Mouse (Mus musculus) heart, embryonic 11.5 days (tissue): Measurements from ENCODE around the gene Cox8b. TPM values are rescaled to one million over a fixed set of nuclear protein-coding genes. Genes with fewer than 3 reads are reported as not detected.
"Not testable (repeated sequence)": the region's sequence is repeated elsewhere in the genome, so short reads cannot be mapped to it uniquely, and the experiment has no call there.

ENCODE experiments used
- ATAC-seq: fragments of 200-750 bp; cut with Nextera tagmentation; replicated peaks from 2 replicates; pipeline ENCODE4 v1.8.0; 2017; ENCODE audit warnings: moderate library complexity; ENCODE audit not compliant: insufficient number of reproducible peaks, low FRiP score, low TSS enrichment
- H3K27ac ChIP-seq: fragments of 300-500 bp; sonication (generic); 2 replicates; pipeline ENCODE4 v1.5.1; 2014; ENCODE audit warnings: mild to moderate bottlenecking, low read depth, low read length
- H3K27me3 ChIP-seq: fragments of 300-500 bp; sonication (generic); 2 replicates; pipeline ENCODE4 v1.6.1; 2014; ENCODE audit warnings: mild to moderate bottlenecking, low read length, mixed read lengths; ENCODE audit not compliant: control insufficient read depth, insufficient read depth
- H3K36me3 ChIP-seq: fragments of 300-500 bp; sonication (generic); 2 replicates; pipeline ENCODE4 v1.6.1; 2014; ENCODE audit warnings: mild to moderate bottlenecking, low read length, moderate library complexity, mixed read lengths; ENCODE audit not compliant: control insufficient read depth, insufficient read depth
- H3K4me1 ChIP-seq: fragments of 300-500 bp; sonication (generic); 2 replicates; pipeline ENCODE4 v1.6.1; 2014; ENCODE audit warnings: low read length; ENCODE audit not compliant: control insufficient read depth, insufficient read depth
- H3K4me2 ChIP-seq: fragments of 300-500 bp; sonication (generic); 2 replicates; pipeline ENCODE4 v1.6.1; 2014; ENCODE audit warnings: mild to moderate bottlenecking, moderate library complexity
- H3K4me3 ChIP-seq: fragments of 300-500 bp; sonication (generic); 2 replicates; pipeline ENCODE4 v1.5.1; 2014; ENCODE audit warnings: low read depth, low read length
- H3K9ac ChIP-seq: fragments of 300-500 bp; sonication (generic); 2 replicates; pipeline ENCODE4 v1.6.1; 2014; ENCODE audit warnings: mild to moderate bottlenecking, low read depth, low read length, moderate library complexity
- H3K9me3 ChIP-seq: fragments of 300-500 bp; sonication (generic); replicated peaks from 2 replicates; pipeline ENCODE4 v1.6.1; 2016; ENCODE audit warnings: low read length; ENCODE audit not compliant: control insufficient read depth
- WGBS: fragments of 180-500 bp; shearing (Covaris S2); extraction: QIAGEN DNeasy Blood & Tissue Kit; methylation state at CpG from one replicate; pipeline ENCODE4 v1.1.7; 2014; ENCODE audit not compliant: insufficient replicate concordance; 5-methylcytosine and 5-hydroxymethylcytosine counted together
- polyA plus RNA-seq: library from polyadenylated mRNA; unstranded; fragments of >200 nt; fragmentation: Nextera tagmentation; extraction: Ambion mirVana; gene quantifications from 2 replicates; pipeline ENCODE4 v1.2.1, GENCODE M21; 2014

Gene Cox8b
- polyA plus RNA-seq, 1 experiment from 2014 or later: 69.2 TPM

DNA sequence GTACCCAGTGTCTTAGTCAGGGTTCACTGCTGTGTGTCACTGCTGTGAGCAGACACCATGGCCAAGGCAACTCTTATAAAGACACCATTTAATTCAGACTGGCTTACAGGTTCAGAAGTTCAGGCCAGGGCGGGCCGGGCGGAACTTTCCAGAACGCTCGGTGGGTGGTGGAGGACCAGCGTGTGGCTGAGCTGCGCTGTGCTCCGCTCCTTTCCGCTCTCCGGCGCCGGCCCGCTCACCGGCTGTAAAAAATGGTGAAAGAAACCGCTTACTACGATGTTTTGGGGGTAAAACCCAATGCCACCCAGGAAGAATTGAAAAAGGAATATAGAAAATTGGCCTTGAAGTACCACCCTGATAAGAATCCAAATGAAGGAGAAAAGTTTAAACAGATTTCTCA lies 9.6 kb downstream of the Cox8b start:
- H3K27ac ChIP-seq, H3K4me1 ChIP-seq, H3K4me3 ChIP-seq, ATAC-seq, H3K9me3 ChIP-seq, H3K9ac ChIP-seq, H3K4me2 ChIP-seq, H3K27me3 ChIP-seq: not testable (repeated sequence)
- 95% methylated on average over 16 of the region's 16 CpGs for WGBS
- H3K36me3 ChIP-seq: peaks cover 20% of the 10 kb centered on the region

GRCm38 (mm10) chr7:140882469-140882803 lies 17.8 kb downstream of the Cox8b start:
- Histone ChIP-seq H3K4me2 (peak overlapping the region; percentile 78), H3K27me3 (no peaks in the 10 kb centered on the region), H3K4me3 (peak overlapping the region; percentile 72), H3K27ac (peak overlapping the region; percentile 87; the same call in 1 of the 2 replicates), H3K9ac (peak overlapping the region; percentile 72), H3K9me3 (no peaks in the 10 kb centered on the region), H3K4me1 (peaks cover 7% of the 10 kb centered on the region; the same call in 1 of the 2 replicates), H3K36me3 (0 out of 2 replicates have a peak, but pooled peaks cover 3% of the 10 kb centered on the region)
- under 1% methylated on average over 12 of the region's 12 CpGs for WGBS
- peak; percentile 29; the same call in 1 of the 2 replicates for ATAC-seq

DNA sequence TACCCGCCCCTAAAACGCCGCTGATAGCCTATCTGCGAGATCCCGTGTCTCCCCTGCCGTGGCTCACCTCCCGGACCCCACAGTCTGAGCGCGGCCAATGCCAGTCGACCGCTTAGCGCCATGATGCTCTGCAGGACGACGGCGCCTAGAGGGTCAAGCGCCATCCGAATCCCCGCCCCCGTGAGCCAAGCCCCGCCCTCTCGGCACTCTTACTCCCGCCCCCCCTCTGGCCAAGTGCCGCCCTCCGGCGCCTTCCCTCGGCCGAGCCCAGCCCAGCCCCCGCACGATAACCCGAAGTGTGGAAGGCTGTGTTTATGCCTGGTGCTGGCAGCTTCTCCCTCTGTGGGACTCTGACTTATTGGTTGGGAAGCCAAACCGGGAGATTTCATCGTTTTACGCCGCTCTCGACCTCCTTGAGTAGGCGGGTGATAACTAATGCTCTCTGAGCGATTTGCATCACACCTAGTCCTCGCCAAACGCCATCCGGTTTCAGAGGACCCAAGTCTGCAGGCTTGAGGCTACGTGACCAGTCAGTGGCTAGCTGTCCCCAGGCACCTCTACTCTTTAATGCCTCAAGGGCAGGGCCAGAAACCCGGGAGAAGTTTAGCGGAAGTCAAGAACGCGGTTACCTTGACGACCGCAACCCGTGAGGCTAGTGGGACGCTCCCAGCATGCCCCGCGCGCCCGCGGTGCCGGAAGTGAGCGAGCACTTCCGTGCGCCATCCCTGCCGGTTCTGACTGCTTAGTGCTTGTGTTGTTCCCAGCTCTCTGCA lies 18.4 kb downstream of the Cox8b start, which contains the start of the genes Psmd13 and Sirt3:
TSS of gene Psmd13 (plus strand) at position 273 of the 773 bp plus-strand sequence.
TSS of gene Sirt3 (minus strand) at position 614 of the 773 bp plus-strand sequence.
- ATAC-seq: peak; percentile 97
- H3K9ac ChIP-seq: peak within 1 kb of the TSS; percentile 72
- peak within 1 kb of the TSS; percentile 78 for H3K4me2 ChIP-seq
- no peaks in the 10 kb centered on the region for H3K9me3 ChIP-seq
- no peaks in the 10 kb centered on the region for H3K27me3 ChIP-seq
- H3K27ac ChIP-seq: peak within 1 kb of the TSS; percentile 87
- H3K4me1 ChIP-seq: peaks cover 7% of the 10 kb centered on the region; the same call in 1 of the 2 replicates
- under 1% methylated on average over 58 of the region's 59 CpGs for WGBS
- H3K4me3 ChIP-seq: peak within 1 kb of the TSS; percentile 72
- 0 out of 2 replicates have a peak, but pooled peaks cover 3% of the 10 kb centered on the region for H3K36me3 ChIP-seq

GRCm38 (mm10) chr7:140880865-140881515 lies 19.3 kb downstream of the Cox8b start:
- H3K9ac ChIP-seq: peak overlapping the region; percentile 72; the same call in 1 of the 2 replicates
- H3K9me3 ChIP-seq: no peaks in the 10 kb centered on the region
- 18% methylated on average over 8 of the region's 8 CpGs for WGBS
- H3K4me1 ChIP-seq: peaks cover 7% of the 10 kb centered on the region; the same call in 1 of the 2 replicates
- peak overlapping the region; percentile 78 for H3K4me2 ChIP-seq
- H3K27ac ChIP-seq: peak overlapping the region; percentile 64; the same call in 1 of the 2 replicates
- ATAC-seq: no peak
- H3K4me3 ChIP-seq: peak overlapping the region; percentile 72
- 0 out of 2 replicates have a peak, but pooled peaks cover 3% of the 10 kb centered on the region for H3K36me3 ChIP-seq
- H3K27me3 ChIP-seq: no peaks in the 10 kb centered on the region

GRCm38 (mm10) chr7:140880419-140880818 lies 19.8 kb downstream of the Cox8b start:
- peak overlapping the region; percentile 72; the same call in 1 of the 2 replicates for H3K4me3 ChIP-seq
- 0 out of 2 replicates have a peak, but pooled peaks cover under 1% of the 10 kb centered on the region for H3K36me3 ChIP-seq
- H3K9ac ChIP-seq: no peak overlapping the region
- no peak for ATAC-seq
- H3K27ac ChIP-seq: no peak overlapping the region
- H3K4me2 ChIP-seq: peak overlapping the region; percentile 78
- H3K4me1 ChIP-seq: peaks cover 7% of the 10 kb centered on the region; the same call in 1 of the 2 replicates
- H3K9me3 ChIP-seq: no peaks in the 10 kb centered on the region
- whole genome bisulfite sequencing: 83% methylated on average over 3 of the region's 3 CpGs
- no peaks in the 10 kb centered on the region for H3K27me3 ChIP-seq

DNA sequence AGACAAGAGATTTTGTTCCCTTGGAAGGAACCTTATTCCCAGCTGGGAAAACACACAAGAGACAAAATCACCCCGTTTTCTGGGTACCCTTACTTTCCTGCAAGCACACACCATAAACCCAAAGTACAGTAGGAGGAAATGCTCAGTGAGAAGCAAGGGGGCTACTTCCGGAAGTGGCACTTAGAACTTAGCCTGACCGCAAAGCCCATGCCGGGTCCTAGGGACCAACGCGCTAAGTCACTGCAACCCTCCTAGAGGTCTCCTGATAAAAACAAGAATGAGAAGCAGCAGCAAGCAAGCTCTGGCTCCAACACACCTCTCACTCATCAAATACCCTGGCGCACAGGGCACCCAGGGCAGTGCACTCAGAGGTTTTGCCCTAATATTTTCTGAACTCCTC lies 20.9 kb downstream of the Cox8b start:
- WGBS: 82% methylated on average over 7 of the region's 7 CpGs
- Histone ChIP-seq H3K36me3 (peaks cover 2% of the 10 kb centered on the region; the same call in 1 of the 2 replicates), H3K9ac (no peak overlapping the region), H3K4me3 (no peak overlapping the region), H3K27me3 (no peaks in the 10 kb centered on the region), H3K9me3 (no peaks in the 10 kb centered on the region), H3K27ac (no peak overlapping the region), H3K4me2 (no peak overlapping the region), H3K4me1 (peaks cover 7% of the 10 kb centered on the region; the same call in 1 of the 2 replicates)
- no peak for ATAC-seq

DNA sequence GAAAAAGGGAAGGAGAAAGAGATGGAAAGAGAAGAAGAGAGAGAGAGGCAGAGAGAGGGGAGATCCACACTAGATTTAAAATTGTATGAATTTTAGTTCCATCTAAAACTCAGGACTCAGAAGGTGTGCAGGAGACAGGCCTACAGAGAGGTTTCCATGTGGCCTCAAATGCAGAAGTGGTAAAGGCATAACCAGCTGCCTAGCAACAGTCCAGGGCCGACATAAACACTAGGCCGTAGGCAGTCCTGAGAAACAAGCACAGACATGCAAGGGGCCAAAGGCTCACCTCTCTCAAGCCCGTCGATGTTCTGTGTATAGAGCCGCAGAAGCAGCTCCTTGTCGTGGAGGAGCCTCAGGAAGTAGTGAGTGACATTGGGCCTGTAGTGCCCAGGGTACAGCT lies 22.9 kb downstream of the Cox8b start:
- H3K9me3 ChIP-seq: no peaks in the 10 kb centered on the region
- 84% methylated on average over 6 of the region's 6 CpGs for WGBS
- no peak overlapping the region for H3K27ac ChIP-seq
- ATAC-seq: no peak
- H3K4me2 ChIP-seq: no peak overlapping the region
- peaks cover 2% of the 10 kb centered on the region; the same call in 1 of the 2 replicates for H3K4me1 ChIP-seq
- H3K9ac ChIP-seq: no peak overlapping the region
- H3K4me3 ChIP-seq: no peak overlapping the region
- peaks cover 2% of the 10 kb centered on the region; the same call in 1 of the 2 replicates for H3K36me3 ChIP-seq
- H3K27me3 ChIP-seq: no peaks in the 10 kb centered on the region

DNA sequence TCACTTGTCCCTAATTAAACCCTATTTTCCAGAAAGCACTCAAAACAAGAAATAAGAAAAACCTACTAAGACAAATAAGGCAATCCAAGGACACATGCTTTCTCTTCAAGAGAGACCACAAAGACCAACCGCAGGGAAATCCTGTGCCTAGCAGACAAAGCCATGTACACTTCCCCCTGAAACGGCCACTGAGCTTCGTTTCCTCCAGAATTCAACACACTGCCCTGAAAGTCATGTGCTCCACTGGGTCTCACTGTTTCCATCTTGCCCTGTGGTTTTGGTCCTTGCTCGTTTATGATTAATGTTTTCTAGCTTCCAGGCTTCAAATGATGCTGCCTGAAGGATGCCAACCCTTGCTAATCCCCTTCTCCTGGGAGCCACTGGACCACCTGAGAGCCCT lies 26.0 kb downstream of the Cox8b start:
- 88% methylated on average over 4 of the region's 4 CpGs for WGBS
- Histone ChIP-seq H3K4me2 (no peak overlapping the region), H3K27me3 (no peaks in the 10 kb centered on the region), H3K27ac (no peak overlapping the region), H3K4me1 (no peaks in the 10 kb centered on the region), H3K4me3 (no peak overlapping the region), H3K36me3 (peaks cover 4% of the 10 kb centered on the region; the same call in 1 of the 2 replicates), H3K9me3 (no peaks in the 10 kb centered on the region), H3K9ac (no peak overlapping the region)
- ATAC-seq: no peak
